Mouse (Mus musculus): Measurements from ENCODE around the gene Eif1b. TPM values are rescaled to one million over a fixed set of nuclear protein-coding genes. Genes with fewer than 3 reads are reported as not detected.

Eif1b gene
- polyA plus RNA-seq, 1 experiment from 2014 or later: 310 TPM

GRCm38 (mm10) chr9:120511781-120512180 is 19.7 kb downstream of the Eif1b start:
- DNase-seq (peak; percentile 19), ATAC-seq (ENCODE audit: low FRiP score, low TSS enrichment) (no peak)
- Histone ChIP-seq H3K36me3 (ENCODE audit: control insufficient read depth, insufficient read depth, low read length) (no peaks in the 10 kb centered on the region), H3K9me3 (ENCODE audit: control insufficient read depth, low read length) (0 out of 2 replicates have a peak, but pooled peaks cover under 1% of the 10 kb centered on the region), H3K4me2 (ENCODE audit: low read length) (no peak overlapping the region), H3K27me3 (ENCODE audit: control insufficient read depth, insufficient read depth, low read length) (no peaks in the 10 kb centered on the region), H3K4me1 (ENCODE audit: control insufficient read depth, insufficient read depth, low read length) (no peaks in the 10 kb centered on the region), H3K4me3 (replicated peaks; ENCODE audit: low read depth, low read length) (no peak overlapping the region), H3K9ac (replicated peaks; ENCODE audit: low read length) (no peak overlapping the region), H3K27ac (replicated peaks; ENCODE audit: low read depth, low read length) (no peak overlapping the region)
- WGBS: 79% methylated on average over 3 of the region's 3 CpGs

GRCm38 (mm10) chr9:120516720-120517119 is 24.7 kb downstream of the Eif1b start:
- WGBS: 90% methylated on average over 8 of the region's 8 CpGs

GRCm38 (mm10) chr9:120518946-120519345 is 26.9 kb downstream of the Eif1b start:
- Histone ChIP-seq H3K27ac (replicated peaks; ENCODE audit: low read depth, low read length) (no peak overlapping the region), H3K36me3 (ENCODE audit: control insufficient read depth, insufficient read depth, low read length) (no peaks in the 10 kb centered on the region), H3K4me1 (ENCODE audit: control insufficient read depth, insufficient read depth, low read length) (no peaks in the 10 kb centered on the region), H3K4me2 (ENCODE audit: low read length) (no peak overlapping the region), H3K27me3 (ENCODE audit: control insufficient read depth, insufficient read depth, low read length) (no peaks in the 10 kb centered on the region), H3K9me3 (ENCODE audit: control insufficient read depth, low read length) (no peaks in the 10 kb centered on the region), H3K9ac (replicated peaks; ENCODE audit: low read length) (no peak overlapping the region), H3K4me3 (replicated peaks; ENCODE audit: low read depth, low read length) (no peak overlapping the region)
- ATAC-seq (ENCODE audit: low FRiP score, low TSS enrichment) (no peak), DNase-seq (no peak)
- 81% methylated on average over 3 of the region's 3 CpGs for WGBS

More at GRCm38 (mm10) chr9:120516720-120517119, 24.7 kb downstream of the Eif1b start:
- Histone ChIP-seq H3K4me1 (ENCODE audit: control insufficient read depth, insufficient read depth, low read length) (no peaks in the 10 kb centered on the region), H3K27ac (replicated peaks; ENCODE audit: low read depth, low read length) (no peak overlapping the region), H3K36me3 (ENCODE audit: control insufficient read depth, insufficient read depth, low read length) (no peaks in the 10 kb centered on the region), H3K9me3 (ENCODE audit: control insufficient read depth, low read length) (no peaks in the 10 kb centered on the region), H3K9ac (replicated peaks; ENCODE audit: low read length) (no peak overlapping the region), H3K4me3 (replicated peaks; ENCODE audit: low read depth, low read length) (no peak overlapping the region), H3K27me3 (ENCODE audit: control insufficient read depth, insufficient read depth, low read length) (no peaks in the 10 kb centered on the region), H3K4me2 (ENCODE audit: low read length) (no peak overlapping the region)
- no peak for DNase-seq
- ATAC-seq (ENCODE audit: low FRiP score, low TSS enrichment): no peak

- no peaks in the 10 kb centered on the region for H3K9me3 ChIP-seq (ENCODE audit: control insufficient read depth, low read length)
- H3K27me3 ChIP-seq (ENCODE audit: control insufficient read depth, insufficient read depth, low read length): no peaks in the 10 kb centered on the region
- no peaks in the 10 kb centered on the region for H3K4me1 ChIP-seq (ENCODE audit: control insufficient read depth, insufficient read depth, low read length)
- no peak overlapping the region for H3K27ac ChIP-seq (replicated peaks; ENCODE audit: low read depth, low read length)
- H3K36me3 ChIP-seq (ENCODE audit: control insufficient read depth, insufficient read depth, low read length): no peaks in the 10 kb centered on the region
- 35% methylated on average over 19 of the region's 19 CpGs for WGBS
- no peak overlapping the region; the same call in 1 of the 2 replicates for H3K4me2 ChIP-seq (ENCODE audit: low read length)
- no peak overlapping the region for H3K4me3 ChIP-seq (replicated peaks; ENCODE audit: low read depth, low read length)
- peak; percentile 45 for DNase-seq
- no peak for ATAC-seq (ENCODE audit: low FRiP score, low TSS enrichment)
- no peak overlapping the region for H3K9ac ChIP-seq (replicated peaks; ENCODE audit: low read length)
These were observed 27.6 kb downstream of the Eif1b start for GRCm38 (mm10) chr9:120519469-120520125.

GRCm38 (mm10) chr9:120521161-120521560 is 29.1 kb downstream of the Eif1b start:
- no peak for DNase-seq
- Histone ChIP-seq H3K36me3 (ENCODE audit: control insufficient read depth, insufficient read depth, low read length) (no peaks in the 10 kb centered on the region), H3K4me3 (replicated peaks; ENCODE audit: low read depth, low read length) (no peak overlapping the region), H3K9me3 (ENCODE audit: control insufficient read depth, low read length) (no peaks in the 10 kb centered on the region), H3K4me2 (ENCODE audit: low read length) (no peak overlapping the region), H3K27ac (replicated peaks; ENCODE audit: low read depth, low read length) (no peak overlapping the region), H3K9ac (replicated peaks; ENCODE audit: low read length) (no peak overlapping the region), H3K27me3 (ENCODE audit: control insufficient read depth, insufficient read depth, low read length) (no peaks in the 10 kb centered on the region), H3K4me1 (ENCODE audit: control insufficient read depth, insufficient read depth, low read length) (no peaks in the 10 kb centered on the region)
- WGBS: 83% methylated on average over 1 of the region's 1 CpGs
- ATAC-seq (ENCODE audit: low FRiP score, low TSS enrichment): no peak

- ATAC-seq (ENCODE audit: low FRiP score, low TSS enrichment) (no peak), DNase-seq (no peak)
- Histone ChIP-seq H3K4me2 (ENCODE audit: low read length) (no peak overlapping the region), H3K36me3 (ENCODE audit: control insufficient read depth, insufficient read depth, low read length) (no peaks in the 10 kb centered on the region), H3K27ac (replicated peaks; ENCODE audit: low read depth, low read length) (no peak overlapping the region), H3K9me3 (ENCODE audit: control insufficient read depth, low read length) (no peaks in the 10 kb centered on the region), H3K4me1 (ENCODE audit: control insufficient read depth, insufficient read depth, low read length) (no peaks in the 10 kb centered on the region), H3K9ac (replicated peaks; ENCODE audit: low read length) (no peak overlapping the region), H3K27me3 (ENCODE audit: control insufficient read depth, insufficient read depth, low read length) (no peaks in the 10 kb centered on the region), H3K4me3 (replicated peaks; ENCODE audit: low read depth, low read length) (no peak overlapping the region)
- 75% methylated on average over 4 of the region's 4 CpGs for WGBS
These were observed 35.2 kb downstream of the Eif1b start for GRCm38 (mm10) chr9:120527270-120527669.

- no peak for ATAC-seq (ENCODE audit: low FRiP score, low TSS enrichment)
- H3K9ac ChIP-seq (replicated peaks; ENCODE audit: low read length): no peak overlapping the region
- no peak overlapping the region for H3K4me2 ChIP-seq (ENCODE audit: low read length)
- no peak overlapping the region for H3K4me3 ChIP-seq (replicated peaks; ENCODE audit: low read depth, low read length)
- no peaks in the 10 kb centered on the region for H3K36me3 ChIP-seq (ENCODE audit: control insufficient read depth, insufficient read depth, low read length)
- H3K4me1 ChIP-seq (ENCODE audit: control insufficient read depth, insufficient read depth, low read length): no peaks in the 10 kb centered on the region
- H3K27me3 ChIP-seq (ENCODE audit: control insufficient read depth, insufficient read depth, low read length): no peaks in the 10 kb centered on the region
- H3K27ac ChIP-seq (replicated peaks; ENCODE audit: low read depth, low read length): no peak overlapping the region
- H3K9me3 ChIP-seq (ENCODE audit: control insufficient read depth, low read length): no peaks in the 10 kb centered on the region
- WGBS: 92% methylated on average over 8 of the region's 8 CpGs
- DNase-seq: no peak
These were observed 35.9 kb downstream of the Eif1b start for GRCm38 (mm10) chr9:120527919-120528318.

GRCm38 (mm10) chr9:120528815-120529510 is 36.9 kb downstream of the Eif1b start:
- H3K9ac ChIP-seq (replicated peaks; ENCODE audit: low read length): no peak overlapping the region
- DNase-seq (no peak), ATAC-seq (ENCODE audit: low FRiP score, low TSS enrichment) (no peak)
- H3K9me3 ChIP-seq (ENCODE audit: control insufficient read depth, low read length): no peaks in the 10 kb centered on the region
- 85% methylated on average over 17 of the region's 17 CpGs for WGBS
- no peaks in the 10 kb centered on the region for H3K36me3 ChIP-seq (ENCODE audit: control insufficient read depth, insufficient read depth, low read length)
- no peak overlapping the region for H3K27ac ChIP-seq (replicated peaks; ENCODE audit: low read depth, low read length)
- H3K4me2 ChIP-seq (ENCODE audit: low read length): no peak overlapping the region
- no peak overlapping the region for H3K4me3 ChIP-seq (replicated peaks; ENCODE audit: low read depth, low read length)
- no peaks in the 10 kb centered on the region for H3K27me3 ChIP-seq (ENCODE audit: control insufficient read depth, insufficient read depth, low read length)
- no peaks in the 10 kb centered on the region for H3K4me1 ChIP-seq (ENCODE audit: control insufficient read depth, insufficient read depth, low read length)

GRCm38 (mm10) chr9:120530471-120530870 is 38.4 kb downstream of the Eif1b start:
- H3K9ac ChIP-seq (replicated peaks; ENCODE audit: low read length): no peak overlapping the region
- ATAC-seq (ENCODE audit: low FRiP score, low TSS enrichment): no peak
- H3K4me2 ChIP-seq (ENCODE audit: low read length): no peak overlapping the region
- 90% methylated on average over 5 of the region's 5 CpGs for WGBS
- no peaks in the 10 kb centered on the region for H3K27me3 ChIP-seq (ENCODE audit: control insufficient read depth, insufficient read depth, low read length)
- H3K27ac ChIP-seq (replicated peaks; ENCODE audit: low read depth, low read length): no peak overlapping the region
- H3K36me3 ChIP-seq (ENCODE audit: control insufficient read depth, insufficient read depth, low read length): no peaks in the 10 kb centered on the region
- no peaks in the 10 kb centered on the region for H3K4me1 ChIP-seq (ENCODE audit: control insufficient read depth, insufficient read depth, low read length)
- DNase-seq: no peak
- H3K4me3 ChIP-seq (replicated peaks; ENCODE audit: low read depth, low read length): no peak overlapping the region
- H3K9me3 ChIP-seq (ENCODE audit: control insufficient read depth, low read length): no peaks in the 10 kb centered on the region

Measured in midbrain, embryonic 14.5 days (tissue).